Mouse (Mus musculus) spleen, adult 2 months (tissue): ENCODE results near the gene Reep1.

Experiments
- CTCF ChIP-seq: fragments of 200-500 bp; IDR thresholded peaks from 2 replicates; pipeline ENCODE4 v1.5.1; 2011; ENCODE audit warnings: mild to moderate bottlenecking, inconsistent platforms; ENCODE audit not compliant: insufficient read depth, insufficient read length, insufficient replicate concordance; ENCODE audit errors: extremely low read depth
- POLR2A ChIP-seq: fragments of 200-500 bp; IDR thresholded peaks from 2 replicates; pipeline ENCODE4 v1.6.1; 2011; ENCODE audit warnings: low read depth, low read length, inconsistent platforms

GRCm38 (mm10) chr6:71752791-71753464 lies 45.6 kb downstream of the Reep1 start:
- TF ChIP-seq CTCF (no peak), POLR2A (no peak)
